Mouse (Mus musculus) lung, embryonic 14.5 days (tissue): ENCODE data around the gene Fgfr2. TPM values are rescaled to one million over a fixed set of nuclear protein-coding genes. Genes with fewer than 3 reads are reported as not detected.

Source experiments
- ATAC-seq: fragments of 200-750 bp; cut with Nextera tagmentation; 2 replicates; pipeline ENCODE4 v1.8.0; 2017; ENCODE audit warnings: mild to moderate bottlenecking, moderate TSS enrichment, moderate library complexity; ENCODE audit not compliant: insufficient read depth
- DNase-seq: peaks from one replicate; pipeline ENCODE4 v3.0.0-alpha.2; 2015
- H3K27ac ChIP-seq: fragments of 300-500 bp; sonication (generic); 2 replicates; pipeline ENCODE4 v1.5.1; 2014; ENCODE audit warnings: low read depth, mild to moderate bottlenecking, moderate library complexity
- H3K27me3 ChIP-seq: fragments of 300-500 bp; sonication (generic); 2 replicates; pipeline ENCODE4 v1.6.1; 2014; ENCODE audit warnings: low read length, control low read depth; ENCODE audit not compliant: insufficient read depth
- H3K36me3 ChIP-seq: fragments of 300-500 bp; sonication (generic); 2 replicates; pipeline ENCODE4 v1.6.1; 2014; ENCODE audit warnings: control low read depth; ENCODE audit not compliant: insufficient read depth
- H3K4me1 ChIP-seq: fragments of 300-500 bp; sonication (generic); 2 replicates; pipeline ENCODE4 v1.6.1; 2014; ENCODE audit warnings: antibody characterized with exemption, control low read depth; ENCODE audit not compliant: insufficient read depth
- H3K4me2 ChIP-seq: fragments of 300-500 bp; sonication (generic); 2 replicates; pipeline ENCODE4 v1.6.1; 2014; ENCODE audit warnings: mild to moderate bottlenecking
- H3K4me3 ChIP-seq: fragments of 300-500 bp; sonication (generic); 2 replicates; pipeline ENCODE4 v1.5.1; 2014; ENCODE audit warnings: low read depth, low read length
- H3K9ac ChIP-seq: fragments of 300-500 bp; sonication (generic); 2 replicates; pipeline ENCODE4 v1.6.1; 2014
- H3K9me3 ChIP-seq: fragments of 300-500 bp; sonication (generic); 2 replicates; pipeline ENCODE4 v1.6.1; 2016; ENCODE audit warnings: low read depth, low read length, control low read depth
- CTCF ChIP-seq: IDR thresholded peaks from 2 replicates; pipeline ENCODE4 v1.5.1; 2016; ENCODE audit warnings: antibody characterized with exemption, low read depth
- WGBS: fragments of 180-500 bp; shearing (Covaris S2); extraction: QIAGEN DNeasy Blood & Tissue Kit; methylation state at CpG from one replicate; pipeline ENCODE4 v1.1.7; 2014; 5-methylcytosine and 5-hydroxymethylcytosine counted together
- polyA plus RNA-seq: library from polyadenylated mRNA; unstranded; fragments of >200 nt; fragmentation: Nextera tagmentation; extraction: Ambion mirVana; gene quantifications from 2 replicates; pipeline ENCODE4 v1.2.1, GENCODE M21; 2014

The Fgfr2 gene
- polyA plus RNA-seq, 1 experiment from 2014 or later, result 179 TPM

GRCm38 (mm10) chr7:132593762-132594161, 529.4 kb downstream of the Fgfr2 start:
- H3K4me1 ChIP-seq, result 0 out of 2 replicates have a peak, but pooled peaks cover 4% of the 10 kb centered on the region
- peaks cover 41% of the 10 kb centered on the region for H3K27me3 ChIP-seq
- no peaks in the 10 kb centered on the region for H3K36me3 ChIP-seq
- WGBS, result 74% methylated on average over 2 of the region's 2 CpGs
- H3K27ac ChIP-seq, result no peak overlapping the region
- no peaks in the 10 kb centered on the region for H3K9me3 ChIP-seq
- DNase-seq, result no peak
- TF ChIP-seq CTCF, result no peak
- no peak for ATAC-seq
- no peak overlapping the region for H3K4me2 ChIP-seq
- no peak overlapping the region for H3K9ac ChIP-seq
- H3K4me3 ChIP-seq, result no peak overlapping the region

GRCm38 (mm10) chr7:132589610-132590009, 533.5 kb downstream of the Fgfr2 start:
- no peak for ATAC-seq
- no peak for DNase-seq
- no peak overlapping the region for H3K27ac ChIP-seq
- H3K9me3 ChIP-seq, result no peaks in the 10 kb centered on the region
- no peaks in the 10 kb centered on the region for H3K36me3 ChIP-seq
- no peak overlapping the region for H3K4me2 ChIP-seq
- 40% methylated on average over 5 of the region's 5 CpGs for WGBS
- H3K4me1 ChIP-seq, result no peaks in the 10 kb centered on the region
- no peak for TF ChIP-seq CTCF
- H3K4me3 ChIP-seq, result no peak overlapping the region
- peaks cover 4% of the 10 kb centered on the region; the same call in 1 of the 2 replicates for H3K27me3 ChIP-seq
- H3K9ac ChIP-seq, result no peak overlapping the region

GRCm38 (mm10) chr7:132587167-132587566, 536.0 kb downstream of the Fgfr2 start:
- H3K4me2 ChIP-seq, result no peak overlapping the region
- WGBS, result 38% methylated on average over 5 of the region's 5 CpGs

GRCm38 (mm10) chr7:132585695-132586491, 537.3 kb downstream of the Fgfr2 start:
- Histone ChIP-seq H3K27ac (no peak overlapping the region), H3K9ac (no peak overlapping the region), H3K9me3 (no peaks in the 10 kb centered on the region), H3K4me2 (no peak overlapping the region), H3K36me3 (no peaks in the 10 kb centered on the region), H3K4me1 (no peaks in the 10 kb centered on the region), H3K4me3 (no peak overlapping the region), H3K27me3 (no peaks in the 10 kb centered on the region)
- WGBS, result 39% methylated on average over 3 of the region's 3 CpGs
- no peak for TF ChIP-seq CTCF
- ATAC-seq (no peak), DNase-seq (no peak)

More at GRCm38 (mm10) chr7:132587167-132587566, 536.0 kb downstream of the Fgfr2 start:
- H3K36me3 ChIP-seq, result no peaks in the 10 kb centered on the region
- no peak overlapping the region for H3K9ac ChIP-seq
- peak; percentile 19 for DNase-seq
- no peaks in the 10 kb centered on the region for H3K27me3 ChIP-seq
- H3K27ac ChIP-seq, result no peak overlapping the region
- no peak for ATAC-seq
- no peak for TF ChIP-seq CTCF
- no peak overlapping the region for H3K4me3 ChIP-seq
- no peaks in the 10 kb centered on the region for H3K9me3 ChIP-seq
- H3K4me1 ChIP-seq, result no peaks in the 10 kb centered on the region

- DNase-seq, result no peak
- H3K4me1 ChIP-seq, result no peaks in the 10 kb centered on the region
- no peak overlapping the region for H3K4me2 ChIP-seq
- 85% methylated on average over 2 of the region's 2 CpGs for WGBS
- H3K27me3 ChIP-seq, result no peaks in the 10 kb centered on the region
- TF ChIP-seq CTCF, result no peak
- no peak for ATAC-seq
- H3K36me3 ChIP-seq, result no peaks in the 10 kb centered on the region
- no peaks in the 10 kb centered on the region for H3K9me3 ChIP-seq
- no peak overlapping the region for H3K27ac ChIP-seq
- H3K4me3 ChIP-seq, result no peak overlapping the region
- H3K9ac ChIP-seq, result no peak overlapping the region
These were observed 541.7 kb downstream of the Fgfr2 start for GRCm38 (mm10) chr7:132581441-132581840.

GRCm38 (mm10) chr7:132580511-132580910, 542.6 kb downstream of the Fgfr2 start:
- WGBS, result 49% methylated on average over 6 of the region's 6 CpGs

GRCm38 (mm10) chr7:132576891-132577290, 546.3 kb downstream of the Fgfr2 start:
- peak overlapping the region; percentile 98 for H3K27ac ChIP-seq
- H3K27me3 ChIP-seq, result no peaks in the 10 kb centered on the region
- H3K4me1 ChIP-seq, result 0 out of 2 replicates have a peak, but pooled peaks cover 2% of the 10 kb centered on the region
- H3K9me3 ChIP-seq, result no peaks in the 10 kb centered on the region
- H3K4me3 ChIP-seq, result peak overlapping the region; percentile 57; the same call in 1 of the 2 replicates
- no peak for TF ChIP-seq CTCF
- ATAC-seq, result no peak
- H3K36me3 ChIP-seq, result no peaks in the 10 kb centered on the region
- 38% methylated on average over 4 of the region's 4 CpGs for WGBS
- DNase-seq, result no peak
- peak overlapping the region; percentile 62 for H3K4me2 ChIP-seq
- H3K9ac ChIP-seq, result peak overlapping the region; percentile 47

More at GRCm38 (mm10) chr7:132580511-132580910, 542.6 kb downstream of the Fgfr2 start:
- no peak for DNase-seq
- H3K4me3 ChIP-seq, result no peak overlapping the region
- TF ChIP-seq CTCF, result no peak
- no peaks in the 10 kb centered on the region for H3K9me3 ChIP-seq
- no peaks in the 10 kb centered on the region for H3K36me3 ChIP-seq
- no peaks in the 10 kb centered on the region for H3K27me3 ChIP-seq
- H3K9ac ChIP-seq, result no peak overlapping the region
- no peak overlapping the region for H3K27ac ChIP-seq
- no peaks in the 10 kb centered on the region for H3K4me1 ChIP-seq
- ATAC-seq, result no peak
- H3K4me2 ChIP-seq, result no peak overlapping the region
